In the genomic region with DNA sequence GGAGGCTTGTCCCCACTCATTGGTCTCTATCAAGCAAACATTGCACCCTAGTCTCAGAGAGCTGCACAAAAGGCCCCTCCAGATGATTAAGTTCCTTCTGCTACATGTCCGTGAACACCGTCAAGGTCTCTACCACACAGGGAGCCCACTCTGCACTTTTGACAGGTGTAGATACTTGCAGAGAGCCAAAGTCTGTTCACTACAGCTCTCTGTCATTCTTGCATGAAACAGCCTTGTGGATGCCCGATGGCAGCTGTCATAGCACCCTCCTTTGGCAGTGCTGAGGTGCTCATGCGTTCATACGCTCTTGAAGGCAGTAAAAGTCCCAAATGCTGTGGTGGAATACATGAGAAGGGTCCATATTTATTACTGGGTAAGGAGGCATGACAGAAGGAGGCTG, we compare ENCODE assay signal across 26 mouse cellular contexts. TPM values are rescaled to one million over a fixed set of nuclear protein-coding genes. Genes with fewer than 3 reads are reported as not detected.
"Had no signal": no experiment of that assay in that cellular context is flagged by ENCODE, and none has a peak within 500 bp of the region (broad histone marks: within the 10 kb centered on the region; RNA-seq: fewer than 3 reads in every experiment).

No protein-coding gene starts in this region.

- H3K4me3 ChIP-seq: kidney, embryonic 15.5 days; left cerebral cortex, adult 2 months; limb, embryonic 12.5 days; limb, embryonic 15.5 days; megakaryocyte, embryonic 14.5 days; midbrain, embryonic 10.5 days; neural tube, embryonic 13.5 days; stomach, embryonic 15.5 days had no signal

- H3K36me3 ChIP-seq: kidney, embryonic 15.5 days; limb, embryonic 12.5 days; limb, embryonic 15.5 days; midbrain, embryonic 10.5 days; neural tube, embryonic 13.5 days; stomach, embryonic 15.5 days had no signal

- H3K27ac ChIP-seq: kidney, embryonic 15.5 days; left cerebral cortex, adult 2 months; limb, embryonic 12.5 days; limb, embryonic 15.5 days; liver, embryonic 14.5 days; midbrain, embryonic 10.5 days; neural tube, embryonic 13.5 days; stomach, embryonic 15.5 days had no signal

- H3K27me3 ChIP-seq: kidney, embryonic 15.5 days; limb, embryonic 12.5 days; limb, embryonic 15.5 days; neural tube, embryonic 13.5 days; stomach, embryonic 15.5 days had no signal

- DNase-seq: kidney, adult 8-10 months; kidney, postnatal 10 days; kidney, postnatal 36 days; layer of hippocampus, postnatal 36 days; liver, postnatal 0 days; lung, embryonic 14.5 days; lung, postnatal 36 days; midbrain, embryonic 14.5 days; retina, postnatal 1 day had no signal

RNA-seq across cellular contexts. Expression of a gene that starts 2.1 kb away (rescaled TPM):
- total RNA-seq: layer of hippocampus, postnatal 36 days; left cerebral cortex, adult 2 months; left cerebral cortex, postnatal 36 days; neutrophil, adult 5-6 weeks had no signal
- polyA plus RNA-seq: intestine, embryonic 14.5 days; intestine, postnatal 0 days; limb, embryonic 12.5 days; limb, embryonic 15.5 days; liver, embryonic 11.5 days; lung, postnatal 0 days; midbrain, embryonic 10.5 days; small intestine, adult 2 months had no signal

RNA-seq across cellular contexts. Expression of a gene that starts 49.9 kb away (rescaled TPM):
- total RNA-seq: neutrophil, adult 5-6 weeks had no signal
- polyA plus RNA-seq: intestine, embryonic 14.5 days; intestine, postnatal 0 days; kidney, embryonic 15.5 days; limb, embryonic 12.5 days; limb, embryonic 15.5 days; liver, embryonic 11.5 days; liver, embryonic 14.5 days; liver, postnatal 0 days; lung, embryonic 14.5 days; midbrain, embryonic 10.5 days; midbrain, embryonic 14.5 days; neural tube, embryonic 13.5 days; small intestine, adult 2 months; spleen, adult 2 months; stomach, embryonic 15.5 days had no signal
